Mouse (Mus musculus) stomach, postnatal 0 days (tissue): ENCODE measurements around the gene Noxo1.

Experiments used
- CTCF ChIP-seq: IDR thresholded peaks from 2 replicates; pipeline ENCODE4 v1.5.1; 2016; ENCODE audit warnings: antibody characterized with exemption, low read depth, mild to moderate bottlenecking, moderate library complexity
- EP300 ChIP-seq: optimal IDR thresholded peaks from 2 replicates; pipeline ENCODE3; 2016; ENCODE audit warnings: antibody characterized with exemption

DNA sequence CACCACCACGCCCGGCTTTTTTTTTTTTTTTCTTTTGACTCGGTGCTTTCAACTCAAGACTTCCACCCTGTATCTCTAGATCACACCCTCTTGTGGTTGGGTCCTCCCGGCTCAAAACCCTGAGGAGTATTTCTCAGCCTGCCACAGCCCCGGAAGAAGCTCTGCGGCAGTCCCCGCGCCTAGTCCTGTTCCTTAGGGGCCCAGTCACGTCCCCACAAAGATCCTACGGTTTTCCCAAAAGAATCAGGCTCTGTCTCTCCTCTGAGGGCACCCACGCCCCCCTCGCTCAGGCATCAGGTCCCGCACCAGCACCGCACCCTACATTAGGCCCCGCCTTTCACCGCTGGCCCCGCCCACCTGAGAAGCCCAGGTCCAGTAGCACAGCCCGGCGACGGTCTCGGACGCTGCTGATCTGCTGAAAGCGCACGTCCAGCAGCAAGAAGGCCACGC lies 8.9 kb upstream of the Noxo1 start:
- TF ChIP-seq EP300 (no peak), CTCF (peak; percentile 19; the same call in 1 of the 2 replicates)
